In the genomic region with DNA sequence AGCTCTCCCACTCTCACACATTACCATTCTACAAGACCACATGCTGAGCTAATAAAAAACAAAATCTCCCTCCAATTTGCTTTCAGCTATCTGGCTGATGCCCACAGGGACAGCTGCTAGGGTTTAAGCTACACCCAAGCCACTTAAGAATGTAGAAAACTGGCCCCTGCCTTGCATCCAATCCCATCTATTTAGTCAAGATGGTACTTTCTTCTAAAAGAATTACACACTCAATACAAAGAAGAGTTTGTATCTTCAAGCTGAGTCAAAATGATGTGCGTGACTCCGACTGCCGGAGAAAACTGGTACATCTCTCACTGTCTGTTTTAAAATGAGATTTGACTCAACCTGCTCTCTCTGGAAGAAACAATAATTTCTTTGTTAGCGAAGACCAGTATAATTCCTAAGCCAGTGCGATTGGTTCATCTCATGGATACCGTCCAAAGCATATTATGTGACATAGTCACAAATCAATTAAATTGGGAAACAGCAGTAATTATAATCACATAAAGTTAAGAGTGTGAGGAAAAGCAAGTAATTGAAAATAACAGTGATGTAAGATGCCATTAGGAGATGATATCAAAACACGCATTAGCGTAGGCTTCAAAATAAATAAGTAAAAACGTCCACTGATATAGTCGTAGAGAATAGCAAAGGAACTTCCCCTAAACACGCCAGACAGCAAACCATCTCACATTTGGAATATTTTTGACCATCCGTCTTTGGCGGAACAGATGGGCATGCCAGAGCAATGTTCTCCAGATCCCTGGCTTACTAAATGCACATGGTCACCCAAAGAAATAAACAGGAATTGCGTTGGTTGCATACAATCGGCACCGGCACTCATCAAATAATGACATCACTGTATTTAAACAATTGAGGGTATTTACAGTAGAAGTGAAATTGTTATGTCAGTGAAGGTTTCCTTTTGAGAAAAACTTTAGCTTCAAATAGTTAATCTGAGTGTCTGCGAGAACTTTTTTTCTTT, we compare ENCODE assay signal across 8 mouse cellular contexts. TPM values are rescaled to one million over a fixed set of nuclear protein-coding genes. Genes with fewer than 3 reads are reported as not detected.
DNase-seq lines count a peak whose midpoint lies in the region; ATAC-seq and TF ChIP-seq lines count a peak whose summit lies in the region.

No protein-coding gene starts in this region.

- peak overlapping the region; percentile 93 for H3K4me2 ChIP-seq in hindbrain, embryonic 16.5 days (ENCODE audit: low read length)
- H3K4me2 ChIP-seq in midbrain, embryonic 12.5 days (replicated peaks): peak overlapping the region; percentile 83

- no peaks in the 10 kb centered on the region for H3K9me3 ChIP-seq in hindbrain, embryonic 16.5 days (ENCODE audit: control insufficient read depth, low read length)
- H3K9me3 ChIP-seq in midbrain, embryonic 12.5 days: no peaks in the 10 kb centered on the region

- no peaks in the 10 kb centered on the region for H3K27me3 ChIP-seq in hindbrain, embryonic 16.5 days (replicated peaks; ENCODE audit: control insufficient read depth, insufficient read depth, low read length)
- no peaks in the 10 kb centered on the region for H3K27me3 ChIP-seq in midbrain, embryonic 12.5 days

- 29% methylated on average over 17 of the region's 17 CpGs for WGBS in hindbrain, embryonic 16.5 days
- 44% methylated on average over 17 of the region's 17 CpGs for WGBS in midbrain, embryonic 12.5 days

- no peak for ATAC-seq in hindbrain, embryonic 16.5 days
- no peak for ATAC-seq in midbrain, embryonic 12.5 days (ENCODE audit: low FRiP score, low read depth)
- no peak for ATAC-seq in cerebellum, adult (ENCODE audit: insufficient number of reproducible peaks, low FRiP score, low TSS enrichment)

- TF ChIP-seq CTCF in cortical plate, adult 2 months (IDR thresholded peaks at IDR 0.05; ENCODE audit: extremely low read depth, insufficient read depth, low read length): no peak

- no peak overlapping the region; the same call in 1 of the 2 replicates for H3K9ac ChIP-seq in hindbrain, embryonic 16.5 days (ENCODE audit: low read depth, low read length)
- H3K9ac ChIP-seq in midbrain, embryonic 12.5 days (replicated peaks): no peak overlapping the region; the same call in 1 of the 2 replicates

- no peaks in the 10 kb centered on the region for H3K4me1 ChIP-seq in cortical plate, adult 2 months (ENCODE audit: control insufficient read depth, insufficient read depth, low read length)
- H3K4me1 ChIP-seq in hindbrain, embryonic 16.5 days (ENCODE audit: control insufficient read depth, insufficient read depth, low read depth, low read length): peaks cover 8% of the 10 kb centered on the region
- H3K4me1 ChIP-seq in midbrain, embryonic 12.5 days: peaks cover 9% of the 10 kb centered on the region; the same call in 1 of the 2 replicates

- peak; percentile 73 for DNase-seq in heart, adult 11 months
- no peak for DNase-seq in heart, postnatal 4 days
- DNase-seq in layer of hippocampus, postnatal 25 days (ENCODE audit: extremely low spot score in 1 of 2, low spot score in 1 of 2): no peak
- DNase-seq in thymus, postnatal 4 days: no peak

- H3K4me3 ChIP-seq in cortical plate, adult 2 months (ENCODE audit: insufficient read depth, low read length): 0 out of 2 replicates have a peak overlapping the region, but pooled peaks have one; percentile 35
- H3K4me3 ChIP-seq in hindbrain, embryonic 16.5 days (ENCODE audit: low read length): peak overlapping the region; percentile 74
- H3K4me3 ChIP-seq in midbrain, embryonic 12.5 days: peak overlapping the region; percentile 70

- no peaks in the 10 kb centered on the region for H3K36me3 ChIP-seq in hindbrain, embryonic 16.5 days (ENCODE audit: control insufficient read depth, insufficient read depth, low read length)
- no peaks in the 10 kb centered on the region for H3K36me3 ChIP-seq in midbrain, embryonic 12.5 days

- no peak overlapping the region for H3K27ac ChIP-seq in cortical plate, adult 2 months (ENCODE audit: insufficient read depth, low read length)
- no peak overlapping the region for H3K27ac ChIP-seq in hindbrain, embryonic 16.5 days (ENCODE audit: low read depth, low read length)
- H3K27ac ChIP-seq in midbrain, embryonic 12.5 days (replicated peaks): no peak overlapping the region

- TF ChIP-seq POLR2A in cortical plate, adult 2 months (IDR thresholded peaks at IDR 0.05; ENCODE audit: extremely low read depth, insufficient read depth, low read length): no peak

RNA-seq across cellular contexts. Expression of gene Arhgap28, which starts 1.0 kb away (rescaled TPM):
- 10 to 100 TPM; 11.8 to 12.5 TPM for total RNA-seq in heart, postnatal 4 days (2021)
- polyA plus RNA-seq in cortical plate, adult 2 months (2012; rRNA removed): 0.19 and 0.38 TPM in 2 replicates
- 5.9 and 9.1 TPM in 2 replicates for polyA plus RNA-seq in hindbrain, embryonic 16.5 days (2015; fragmentation: Nextera tagmentation; extraction: Ambion mirVana)
- 17.4 and 21.2 TPM in 2 replicates for polyA plus RNA-seq in midbrain, embryonic 12.5 days (2016; fragmentation: Nextera tagmentation; extraction: Ambion mirVana)
- total RNA-seq in layer of hippocampus, postnatal 25 days (2021): under 1 TPM; 0.32 to 0.49 TPM
